Mouse (Mus musculus): ENCODE data around the gene Creld1. TPM values are rescaled to one million over a fixed set of nuclear protein-coding genes. Genes with fewer than 3 reads are reported as not detected.

Creld1 gene
- polyA plus RNA-seq, 1 experiment from 2014 or later, result 23.2 TPM

- Histone ChIP-seq H3K9ac (no peak overlapping the region), H3K9me3 (no peaks in the 10 kb centered on the region), H3K27ac (peak overlapping the region; percentile 54; the same call in 1 of the 2 replicates), H3K4me3 (replicated peaks) (no peak overlapping the region), H3K36me3 (peaks cover 28% of the 10 kb centered on the region), H3K4me2 (no peak overlapping the region), H3K4me1 (no peaks in the 10 kb centered on the region), H3K27me3 (replicated peaks) (no peaks in the 10 kb centered on the region)
- WGBS, result 66% methylated on average over 8 of the region's 8 CpGs
- ATAC-seq (ENCODE audit: insufficient read depth, low FRiP score, low read depth), result no peak
Observed at GRCm38 (mm10) chr6:113444207-113444965, 38.7 kb upstream of the Creld1 start.

DNA sequence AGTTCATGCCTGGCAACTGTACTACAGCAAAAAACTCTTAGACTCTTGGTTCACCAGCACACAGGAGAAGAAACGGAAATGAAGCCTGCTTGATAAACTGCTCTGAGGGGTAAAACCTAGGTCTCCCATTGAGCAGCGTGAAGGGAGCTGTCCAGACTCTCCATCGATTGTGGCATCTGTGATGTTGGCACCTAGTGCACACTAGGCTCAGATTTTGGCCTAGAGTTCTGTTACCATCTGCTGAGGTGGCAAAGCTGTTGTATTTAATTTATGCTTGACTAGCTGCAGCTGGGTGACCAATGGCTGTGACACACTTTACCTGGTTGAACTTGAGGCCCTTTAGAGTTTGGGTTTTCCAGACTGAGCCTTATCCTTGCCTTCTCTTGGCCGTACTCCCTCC is 35.5 kb upstream of the Creld1 start:
- Histone ChIP-seq H3K9ac (no peak overlapping the region), H3K36me3 (peaks cover 28% of the 10 kb centered on the region), H3K4me2 (no peak overlapping the region), H3K4me1 (peaks cover 3% of the 10 kb centered on the region; the same call in 1 of the 2 replicates), H3K27me3 (replicated peaks) (no peaks in the 10 kb centered on the region), H3K27ac (no peak overlapping the region), H3K9me3 (no peaks in the 10 kb centered on the region), H3K4me3 (replicated peaks) (no peak overlapping the region)
- 94% methylated on average over 4 of the region's 4 CpGs for WGBS
- no peak for ATAC-seq (ENCODE audit: insufficient read depth, low FRiP score, low read depth)

- Histone ChIP-seq H3K9ac (no peak overlapping the region), H3K4me2 (no peak overlapping the region), H3K9me3 (no peaks in the 10 kb centered on the region), H3K4me1 (peaks cover 3% of the 10 kb centered on the region; the same call in 1 of the 2 replicates), H3K27me3 (replicated peaks) (no peaks in the 10 kb centered on the region), H3K4me3 (replicated peaks) (no peak overlapping the region), H3K36me3 (peaks cover 21% of the 10 kb centered on the region), H3K27ac (no peak overlapping the region)
- WGBS, result 70% methylated on average over 2 of the region's 2 CpGs
- ATAC-seq (ENCODE audit: insufficient read depth, low FRiP score, low read depth), result no peak
Observed at GRCm38 (mm10) chr6:113451839-113452238, 31.3 kb upstream of the Creld1 start.

DNA sequence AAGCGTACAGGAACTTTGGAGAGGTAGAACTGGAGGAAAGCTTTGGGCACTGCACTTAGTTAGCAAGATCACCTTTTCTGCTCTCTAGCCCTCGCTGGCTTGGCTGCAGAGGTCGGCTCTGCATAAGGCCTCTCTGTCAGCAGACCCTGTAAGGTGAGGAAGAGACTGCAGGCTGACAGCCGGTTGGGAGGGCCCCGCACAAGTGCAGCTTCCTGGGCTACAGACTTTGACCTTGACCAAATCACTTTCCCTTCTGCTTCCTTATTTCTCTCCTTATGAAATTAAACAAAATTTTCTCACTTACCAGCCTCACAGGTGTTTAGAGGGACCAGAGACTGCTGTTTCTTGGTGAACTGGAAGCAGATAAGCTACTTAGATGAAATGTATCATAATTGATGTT is 28.1 kb upstream of the Creld1 start:
- H3K36me3 ChIP-seq, result no peaks in the 10 kb centered on the region
- no peak for ATAC-seq (ENCODE audit: insufficient read depth, low FRiP score, low read depth)
- H3K27ac ChIP-seq, result no peak overlapping the region
- no peak overlapping the region for H3K4me3 ChIP-seq (replicated peaks)
- H3K4me1 ChIP-seq, result peaks cover 9% of the 10 kb centered on the region; the same call in 1 of the 2 replicates
- WGBS, result 58% methylated on average over 5 of the region's 5 CpGs
- H3K4me2 ChIP-seq, result no peak overlapping the region
- no peaks in the 10 kb centered on the region for H3K9me3 ChIP-seq
- H3K9ac ChIP-seq, result no peak overlapping the region
- no peaks in the 10 kb centered on the region for H3K27me3 ChIP-seq (replicated peaks)

GRCm38 (mm10) chr6:113457952-113458534 is 25.1 kb upstream of the Creld1 start, which contains the start of gene Il17re:
Il17re (plus strand) TSS chr6:113458484.
- no peak for ATAC-seq (ENCODE audit: insufficient read depth, low FRiP score, low read depth)
- H3K4me1 ChIP-seq, result 0 out of 2 replicates have a peak, but pooled peaks cover 6% of the 10 kb centered on the region
- H3K4me2 ChIP-seq, result peak within 1 kb of the TSS; percentile 46
- H3K9ac ChIP-seq, result no peak within 1 kb of the TSS
- no peaks in the 10 kb centered on the region for H3K27me3 ChIP-seq (replicated peaks)
- H3K36me3 ChIP-seq, result no peaks in the 10 kb centered on the region
- peak within 1 kb of the TSS; percentile 28 for H3K4me3 ChIP-seq (replicated peaks)
- 49% methylated on average over 10 of the region's 10 CpGs for WGBS
- H3K27ac ChIP-seq, result peak within 1 kb of the TSS; percentile 61
- H3K9me3 ChIP-seq, result no peaks in the 10 kb centered on the region

- WGBS, result 55% methylated on average over 10 of the region's 10 CpGs
- Histone ChIP-seq H3K9ac (no peak overlapping the region), H3K27me3 (replicated peaks) (no peaks in the 10 kb centered on the region), H3K36me3 (no peaks in the 10 kb centered on the region), H3K4me3 (replicated peaks) (peak overlapping the region; percentile 28), H3K27ac (peak overlapping the region; percentile 61), H3K4me1 (0 out of 2 replicates have a peak, but pooled peaks cover 6% of the 10 kb centered on the region), H3K4me2 (peak overlapping the region; percentile 46), H3K9me3 (no peaks in the 10 kb centered on the region)
- ATAC-seq (ENCODE audit: insufficient read depth, low FRiP score, low read depth), result peak; percentile 91
Observed at GRCm38 (mm10) chr6:113458635-113459034, 24.5 kb upstream of the Creld1 start.

- peaks cover 2% of the 10 kb centered on the region; the same call in 1 of the 2 replicates for H3K4me1 ChIP-seq
- ATAC-seq (ENCODE audit: insufficient read depth, low FRiP score, low read depth), result no peak
Observed at GRCm38 (mm10) chr6:113464040-113464439, 19.1 kb upstream of the Creld1 start.

DNA sequence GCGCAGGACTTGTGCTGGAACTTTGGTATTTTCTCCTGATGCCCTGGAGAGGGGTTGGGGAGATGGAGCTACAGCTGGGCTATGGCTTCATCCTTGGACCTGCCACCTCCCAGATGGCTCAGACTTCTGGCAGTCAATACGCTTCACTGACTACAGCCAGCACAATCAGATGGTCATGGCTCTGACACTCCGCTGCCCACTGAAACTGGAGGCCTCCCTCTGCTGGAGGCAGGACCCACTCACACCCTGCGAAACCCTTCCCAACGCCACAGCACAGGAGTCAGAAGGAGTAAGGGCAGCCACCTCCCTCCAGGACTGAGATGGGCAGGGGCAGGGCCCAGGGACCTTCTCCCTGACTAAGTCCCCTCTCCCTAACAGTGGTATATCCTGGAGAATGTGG is 17.5 kb upstream of the Creld1 start:
- H3K27ac ChIP-seq, result no peak overlapping the region
- no peak for ATAC-seq (ENCODE audit: insufficient read depth, low FRiP score, low read depth)
- no peak overlapping the region for H3K9ac ChIP-seq
- 56% methylated on average over 5 of the region's 5 CpGs for WGBS
- no peaks in the 10 kb centered on the region for H3K9me3 ChIP-seq
- H3K4me2 ChIP-seq, result no peak overlapping the region
- peaks cover 9% of the 10 kb centered on the region for H3K4me1 ChIP-seq
- peaks cover 5% of the 10 kb centered on the region; the same call in 1 of the 2 replicates for H3K27me3 ChIP-seq (replicated peaks)
- H3K36me3 ChIP-seq, result no peaks in the 10 kb centered on the region
- H3K4me3 ChIP-seq (replicated peaks), result no peak overlapping the region

More at GRCm38 (mm10) chr6:113464040-113464439, 19.1 kb upstream of the Creld1 start:
- H3K4me2 ChIP-seq, result no peak overlapping the region
- H3K9me3 ChIP-seq, result no peaks in the 10 kb centered on the region
- no peak overlapping the region for H3K4me3 ChIP-seq (replicated peaks)
- no peak overlapping the region for H3K9ac ChIP-seq
- H3K27me3 ChIP-seq (replicated peaks), result no peaks in the 10 kb centered on the region
- H3K27ac ChIP-seq, result no peak overlapping the region
- WGBS, result 58% methylated on average over 7 of the region's 7 CpGs
- no peaks in the 10 kb centered on the region for H3K36me3 ChIP-seq

DNA sequence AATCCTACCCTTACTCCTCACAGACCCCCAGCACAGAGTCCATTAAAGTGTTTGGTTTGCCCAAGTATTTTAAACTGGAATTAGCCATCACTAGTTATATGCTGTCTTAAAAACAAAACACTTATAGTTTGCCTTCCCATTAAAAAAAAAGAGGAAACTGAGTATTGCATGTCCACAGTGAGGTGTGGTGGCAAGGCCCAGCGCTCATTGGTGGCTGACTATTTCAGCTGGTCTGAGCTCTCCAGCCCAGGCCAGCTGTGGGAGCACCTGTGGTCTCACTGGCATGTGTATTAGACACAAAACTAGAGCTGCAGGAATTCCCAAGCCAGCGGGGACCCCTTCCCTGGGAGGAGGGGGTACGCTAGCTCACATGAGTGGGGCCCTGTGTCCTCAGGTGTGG is 14.6 kb upstream of the Creld1 start:
- no peak for ATAC-seq (ENCODE audit: insufficient read depth, low FRiP score, low read depth)
- H3K9ac ChIP-seq, result no peak overlapping the region
- H3K36me3 ChIP-seq, result no peaks in the 10 kb centered on the region
- H3K9me3 ChIP-seq, result no peaks in the 10 kb centered on the region
- 71% methylated on average over 3 of the region's 3 CpGs for WGBS
- no peak overlapping the region for H3K4me3 ChIP-seq (replicated peaks)
- H3K4me2 ChIP-seq, result peak overlapping the region; percentile 76; the same call in 1 of the 2 replicates
- H3K27me3 ChIP-seq (replicated peaks), result peaks cover 5% of the 10 kb centered on the region; the same call in 1 of the 2 replicates
- H3K27ac ChIP-seq, result no peak overlapping the region
- peaks cover 23% of the 10 kb centered on the region for H3K4me1 ChIP-seq

DNA sequence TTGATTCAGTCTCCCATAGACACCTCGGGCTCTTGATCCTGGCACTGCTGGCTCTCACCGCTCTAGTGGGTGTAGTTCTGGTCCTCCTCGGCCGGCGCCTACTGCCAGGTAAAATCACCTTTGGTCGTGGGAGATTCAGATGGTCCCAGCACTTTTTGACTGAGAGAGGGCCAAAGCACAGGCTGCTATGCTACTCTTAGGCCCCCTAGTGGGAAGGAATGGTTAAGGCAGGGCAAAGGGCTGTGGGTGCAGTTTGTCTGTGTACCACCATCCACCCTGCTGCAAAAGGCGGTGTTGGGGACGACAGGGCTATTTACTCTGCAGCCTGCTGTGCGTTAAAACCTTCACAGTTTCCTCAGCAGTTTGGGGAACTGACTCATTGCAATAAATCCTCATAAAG is 14.1 kb upstream of the Creld1 start:
- Histone ChIP-seq H3K4me3 (replicated peaks) (peak overlapping the region; percentile 36), H3K4me1 (peaks cover 23% of the 10 kb centered on the region), H3K9me3 (no peaks in the 10 kb centered on the region), H3K27me3 (replicated peaks) (peaks cover 5% of the 10 kb centered on the region; the same call in 1 of the 2 replicates), H3K36me3 (no peaks in the 10 kb centered on the region), H3K4me2 (peak overlapping the region; percentile 76), H3K27ac (no peak overlapping the region), H3K9ac (0 out of 2 replicates have a peak overlapping the region, but pooled peaks have one; percentile 1)
- peak; percentile 27; the same call in 1 of the 2 replicates for ATAC-seq (ENCODE audit: insufficient read depth, low FRiP score, low read depth)
- 6% methylated on average over 9 of the region's 9 CpGs for whole genome bisulfite sequencing

DNA sequence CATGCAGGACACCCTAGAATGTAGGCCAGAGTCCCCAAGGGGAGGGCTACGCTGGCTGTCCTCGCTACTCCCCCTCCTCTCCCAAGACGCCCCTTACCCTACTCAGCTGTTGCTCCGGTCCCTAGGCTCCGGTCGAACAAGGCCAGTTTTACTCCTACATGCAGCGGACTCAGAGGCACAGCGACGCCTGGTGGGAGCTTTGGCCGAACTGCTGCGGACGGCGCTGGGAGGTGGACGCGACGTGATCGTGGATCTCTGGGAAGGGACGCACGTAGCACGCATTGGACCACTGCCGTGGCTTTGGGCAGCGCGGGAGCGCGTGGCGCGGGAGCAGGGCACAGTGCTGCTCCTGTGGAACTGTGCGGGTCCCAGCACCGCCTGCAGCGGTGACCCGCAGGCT is 13.7 kb upstream of the Creld1 start:
- H3K4me3 ChIP-seq (replicated peaks), result peak overlapping the region; percentile 36
- no peak overlapping the region for H3K27ac ChIP-seq
- peaks cover 23% of the 10 kb centered on the region for H3K4me1 ChIP-seq
- H3K27me3 ChIP-seq (replicated peaks), result peaks cover 5% of the 10 kb centered on the region; the same call in 1 of the 2 replicates
- H3K9me3 ChIP-seq, result no peaks in the 10 kb centered on the region
- 2% methylated on average over 31 of the region's 31 CpGs for WGBS
- peak; percentile 64; the same call in 1 of the 2 replicates for ATAC-seq (ENCODE audit: insufficient read depth, low FRiP score, low read depth)
- no peaks in the 10 kb centered on the region for H3K36me3 ChIP-seq
- peak overlapping the region; percentile 76 for H3K4me2 ChIP-seq
- peak overlapping the region; percentile 1; the same call in 1 of the 2 replicates for H3K9ac ChIP-seq
